Mouse (Mus musculus) limb, embryonic 15.5 days (tissue): ENCODE measurements around the gene Fam57a. TPM values are rescaled to one million over a fixed set of nuclear protein-coding genes. Genes with fewer than 3 reads are reported as not detected.

Experiments used
- ATAC-seq: fragments of 200-750 bp; cut with Nextera tagmentation; 2 replicates; pipeline ENCODE4 v1.8.0; 2017; ENCODE audit warnings: low read depth, moderate TSS enrichment; ENCODE audit not compliant: insufficient number of reproducible peaks, low FRiP score, low TSS enrichment
- H3K27ac ChIP-seq: fragments of 300-500 bp; sonication (generic); 2 replicates; pipeline ENCODE4 v1.5.1; 2015; ENCODE audit warnings: moderate library complexity, mild to moderate bottlenecking, inconsistent platforms
- H3K27me3 ChIP-seq: fragments of 300-500 bp; sonication (generic); 2 replicates; pipeline ENCODE4 v1.6.1; 2015; ENCODE audit warnings: inconsistent platforms
- H3K36me3 ChIP-seq: fragments of 300-500 bp; sonication (generic); 2 replicates; pipeline ENCODE4 v1.6.1; 2015; ENCODE audit warnings: inconsistent platforms
- H3K4me1 ChIP-seq: fragments of 300-500 bp; sonication (generic); 2 replicates; pipeline ENCODE4 v1.6.1; 2015; ENCODE audit warnings: inconsistent platforms
- H3K4me2 ChIP-seq: fragments of 300-500 bp; sonication (generic); 2 replicates; pipeline ENCODE4 v1.6.1; 2015; ENCODE audit warnings: mild to moderate bottlenecking, inconsistent platforms
- H3K4me3 ChIP-seq: fragments of 300-500 bp; sonication (generic); 2 replicates; pipeline ENCODE4 v1.5.1; 2015; ENCODE audit warnings: mild to moderate bottlenecking, inconsistent platforms
- H3K9ac ChIP-seq: fragments of 300-500 bp; sonication (generic); 2 replicates; pipeline ENCODE4 v1.6.1; 2015; ENCODE audit warnings: inconsistent platforms
- H3K9me3 ChIP-seq: fragments of 300-500 bp; sonication (generic); 2 replicates; pipeline ENCODE4 v1.6.1; 2016; ENCODE audit warnings: inconsistent platforms
- WGBS: fragments of 180-500 bp; shearing (Covaris S2); methylation state at CpG from one replicate; pipeline ENCODE4 v1.1.7; 2015; 5-methylcytosine and 5-hydroxymethylcytosine counted together
- polyA plus RNA-seq: library from polyadenylated mRNA; unstranded; fragments of >200 nt; fragmentation: Nextera tagmentation; extraction: Ambion mirVana; gene quantifications from 2 replicates; pipeline ENCODE4 v1.2.1, GENCODE M21; 2015

The Fam57a gene
- polyA plus RNA-seq = 98.1 and 106 TPM in 2 replicates

DNA sequence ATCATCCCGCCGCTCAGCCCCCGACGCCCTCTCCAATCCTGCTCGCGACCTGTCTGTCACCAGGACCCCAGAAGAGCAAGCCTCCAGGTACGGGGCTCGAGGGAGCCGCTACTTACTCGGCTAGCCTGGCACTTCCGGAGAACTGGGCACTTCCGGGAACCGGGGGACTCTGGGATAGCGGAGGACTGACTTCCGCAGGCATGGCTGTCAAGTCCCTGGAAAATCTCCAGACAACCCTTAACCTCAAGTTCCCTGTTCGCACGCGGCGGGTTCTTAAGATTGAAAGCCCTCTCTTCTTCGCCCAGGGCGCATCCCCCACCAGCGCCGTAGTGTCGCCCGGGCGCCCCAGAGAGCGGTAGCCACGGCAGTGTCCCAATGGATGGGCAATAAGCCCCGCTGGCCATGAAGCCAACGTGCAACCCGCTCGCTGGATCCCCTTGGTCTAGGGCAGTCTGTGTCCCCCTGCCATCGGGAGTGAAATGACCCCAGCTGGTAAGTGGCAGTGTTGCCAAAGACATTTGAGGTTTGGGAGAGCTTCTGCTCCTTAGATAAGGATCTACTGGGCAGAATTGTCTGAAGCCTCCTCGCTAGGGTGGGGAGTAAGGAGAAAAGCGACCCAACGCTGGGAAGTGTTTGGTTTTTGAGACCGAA lies at the start of gene Fam57a, which contains the start of gene Vps53:
TSS of gene Fam57a (plus strand) at position 177 of the 651 bp plus-strand sequence.
TSS of gene Vps53 (minus strand) at position 153 of the 651 bp plus-strand sequence.
- peak; percentile 78; the same call in 1 of the 2 replicates for ATAC-seq
- peak within 1 kb of the TSS; percentile 90 for H3K4me2 ChIP-seq
- H3K27me3 ChIP-seq = no peaks in the 10 kb centered on the region
- H3K9me3 ChIP-seq = no peaks in the 10 kb centered on the region
- peak within 1 kb of the TSS; percentile 94 for H3K4me3 ChIP-seq
- peaks cover 7% of the 10 kb centered on the region; the same call in 1 of the 2 replicates for H3K36me3 ChIP-seq
- under 1% methylated on average over 37 of the region's 37 CpGs for WGBS
- H3K27ac ChIP-seq = peak within 1 kb of the TSS; percentile 71
- H3K4me1 ChIP-seq = peaks cover 8% of the 10 kb centered on the region
- peak within 1 kb of the TSS; percentile 63 for H3K9ac ChIP-seq

DNA sequence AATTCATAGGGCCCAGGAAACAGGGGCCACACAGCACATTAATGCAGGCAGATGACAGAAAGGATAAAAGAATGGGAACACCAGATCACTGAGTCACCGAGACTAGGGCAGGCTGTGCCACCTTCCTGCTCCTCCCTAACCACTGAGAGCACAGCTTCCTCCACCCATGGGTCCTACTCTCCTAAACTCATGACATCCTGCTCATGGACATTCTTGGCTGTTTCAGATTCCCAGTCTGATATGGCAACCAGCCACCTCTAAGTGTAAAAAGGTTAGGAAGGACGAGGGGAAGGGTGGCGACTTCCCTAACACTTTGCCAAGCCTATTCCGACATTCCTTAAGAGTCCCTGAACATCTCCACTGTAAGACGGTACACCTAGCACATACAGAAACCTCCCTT lies 48.6 kb upstream of the Fam57a start:
- 79% methylated on average over 5 of the region's 5 CpGs for WGBS
- no peak for ATAC-seq
- no peak overlapping the region for H3K27ac ChIP-seq

DNA sequence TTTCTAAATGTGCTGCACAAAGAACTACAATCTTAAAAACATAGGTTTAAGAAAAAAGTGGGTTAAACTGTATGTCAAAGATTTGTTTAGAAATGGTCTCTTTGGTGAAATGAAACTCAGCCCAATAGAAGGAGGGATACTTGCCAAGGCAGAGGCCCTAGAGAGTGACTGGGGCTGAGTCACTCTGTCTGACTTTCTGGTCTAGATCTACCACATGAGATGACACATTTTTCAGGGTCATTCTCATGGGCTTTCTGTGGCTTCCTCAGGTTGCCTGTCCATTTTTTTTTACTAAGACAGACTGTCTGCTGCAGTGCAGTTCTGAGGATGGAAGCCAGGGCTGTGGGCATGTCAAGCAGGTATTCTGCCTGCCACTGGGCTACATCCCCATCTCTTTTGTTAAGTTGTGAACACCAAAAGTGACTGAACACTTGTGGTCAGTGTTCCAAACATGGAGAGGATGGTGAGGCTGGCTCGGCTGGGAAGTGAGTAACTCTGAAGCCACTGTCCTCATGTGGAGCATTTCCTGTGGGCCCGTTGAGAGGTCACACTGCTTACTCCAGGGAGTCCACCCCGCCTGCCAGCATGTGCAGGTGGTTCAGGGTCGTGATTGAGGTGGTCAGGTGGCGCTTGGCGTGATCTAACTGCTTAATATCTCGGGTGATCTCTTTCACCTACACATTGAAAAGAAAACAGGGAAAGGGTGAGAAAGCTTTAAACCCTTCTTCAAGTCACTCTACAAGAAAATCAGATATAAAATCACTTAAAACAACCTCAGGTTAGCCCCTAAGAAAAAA lies 43.6 kb upstream of the Fam57a start:
- Histone ChIP-seq H3K4me2 (no peak overlapping the region), H3K36me3 (peaks cover 40% of the 10 kb centered on the region), H3K9ac (no peak overlapping the region), H3K27me3 (no peaks in the 10 kb centered on the region), H3K9me3 (no peaks in the 10 kb centered on the region), H3K4me3 (no peak overlapping the region), H3K4me1 (no peaks in the 10 kb centered on the region), H3K27ac (no peak overlapping the region)
- WGBS = 84% methylated on average over 7 of the region's 7 CpGs
- no peak for ATAC-seq

More for the DNA sequence above, 48.6 kb upstream of the Fam57a start:
- H3K27me3 ChIP-seq = no peaks in the 10 kb centered on the region
- no peak overlapping the region for H3K4me3 ChIP-seq
- peaks cover 2% of the 10 kb centered on the region; the same call in 1 of the 2 replicates for H3K4me1 ChIP-seq
- H3K4me2 ChIP-seq = no peak overlapping the region
- H3K9me3 ChIP-seq = no peaks in the 10 kb centered on the region
- no peak overlapping the region for H3K9ac ChIP-seq
- peaks cover 30% of the 10 kb centered on the region for H3K36me3 ChIP-seq

DNA sequence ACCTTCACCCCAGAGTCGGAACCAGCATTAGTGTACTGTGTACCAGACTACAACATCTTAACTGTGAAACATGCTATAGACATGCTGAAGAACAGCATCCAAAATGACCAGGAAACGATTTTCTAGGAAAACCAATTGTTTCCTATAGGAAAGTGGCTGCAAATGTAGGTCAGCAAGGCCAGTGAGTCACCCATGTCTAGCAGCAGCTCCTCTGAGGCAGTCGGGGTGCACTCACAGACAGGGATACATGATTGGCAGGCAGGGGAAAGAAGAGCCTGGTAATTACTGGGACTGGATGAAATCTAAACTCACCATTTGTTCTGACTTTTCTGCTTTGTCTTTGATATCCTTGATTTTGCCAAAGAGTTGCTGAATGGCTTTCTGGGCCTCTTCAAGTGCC lies 41.5 kb upstream of the Fam57a start:
- H3K4me2 ChIP-seq = no peak overlapping the region
- no peaks in the 10 kb centered on the region for H3K9me3 ChIP-seq
- 85% methylated on average over 3 of the region's 3 CpGs for WGBS
- no peak overlapping the region for H3K27ac ChIP-seq
- H3K9ac ChIP-seq = no peak overlapping the region
- peaks cover 37% of the 10 kb centered on the region for H3K36me3 ChIP-seq
- no peak for ATAC-seq
- no peak overlapping the region for H3K4me3 ChIP-seq
- no peaks in the 10 kb centered on the region for H3K27me3 ChIP-seq
- H3K4me1 ChIP-seq = no peaks in the 10 kb centered on the region

DNA sequence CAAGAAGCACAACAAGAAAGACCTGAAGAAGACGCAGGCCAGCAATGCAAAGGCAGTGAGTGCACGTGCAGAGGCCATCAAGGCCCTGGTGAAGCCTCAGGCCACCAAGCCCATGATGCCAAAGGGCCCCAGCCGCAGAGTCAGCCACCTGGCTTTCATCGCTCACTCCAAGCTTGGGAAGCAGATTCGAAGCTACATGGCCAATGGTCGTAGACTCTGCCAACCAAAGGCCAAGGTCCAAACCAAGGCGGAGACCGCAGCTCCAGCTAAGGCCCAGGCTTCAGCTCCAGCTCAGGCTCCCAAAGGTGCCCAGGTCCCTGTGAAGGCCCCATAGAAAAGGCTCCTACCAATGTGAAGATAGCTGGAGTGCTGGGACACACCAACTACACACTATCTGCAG lies 35.1 kb upstream of the Fam57a start:
- WGBS = 95% methylated on average over 8 of the region's 8 CpGs
- Histone ChIP-seq H3K4me1 (peaks cover 22% of the 10 kb centered on the region), H3K9me3 (no peaks in the 10 kb centered on the region), H3K9ac (no peak overlapping the region), H3K27me3 (no peaks in the 10 kb centered on the region), H3K4me3 (no peak overlapping the region), H3K36me3 (peaks cover 5% of the 10 kb centered on the region; the same call in 1 of the 2 replicates), H3K4me2 (no peak overlapping the region), H3K27ac (no peak overlapping the region)
- ATAC-seq = no peak

DNA sequence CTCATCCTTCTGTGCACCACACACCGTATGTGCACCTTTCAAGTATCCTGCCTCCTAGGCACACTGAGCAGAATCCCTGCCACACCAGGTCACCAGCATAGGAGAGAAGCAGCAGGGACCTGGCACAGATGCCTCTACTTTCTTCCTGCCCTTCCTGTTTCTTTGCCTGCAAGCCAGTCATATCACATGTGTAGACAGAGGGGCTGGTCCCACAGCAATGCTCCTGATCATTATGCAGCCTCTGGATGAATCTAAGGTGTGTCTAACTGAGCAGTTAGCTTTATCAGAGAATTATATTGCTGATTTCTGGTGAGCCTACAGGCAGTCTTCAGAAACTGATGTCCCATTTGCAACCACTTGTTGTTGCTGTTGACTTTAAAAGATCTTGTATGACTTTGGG lies 34.3 kb upstream of the Fam57a start:
- no peak overlapping the region for H3K27ac ChIP-seq
- H3K27me3 ChIP-seq = no peaks in the 10 kb centered on the region
- WGBS = 93% methylated on average over 1 of the region's 1 CpGs

DNA sequence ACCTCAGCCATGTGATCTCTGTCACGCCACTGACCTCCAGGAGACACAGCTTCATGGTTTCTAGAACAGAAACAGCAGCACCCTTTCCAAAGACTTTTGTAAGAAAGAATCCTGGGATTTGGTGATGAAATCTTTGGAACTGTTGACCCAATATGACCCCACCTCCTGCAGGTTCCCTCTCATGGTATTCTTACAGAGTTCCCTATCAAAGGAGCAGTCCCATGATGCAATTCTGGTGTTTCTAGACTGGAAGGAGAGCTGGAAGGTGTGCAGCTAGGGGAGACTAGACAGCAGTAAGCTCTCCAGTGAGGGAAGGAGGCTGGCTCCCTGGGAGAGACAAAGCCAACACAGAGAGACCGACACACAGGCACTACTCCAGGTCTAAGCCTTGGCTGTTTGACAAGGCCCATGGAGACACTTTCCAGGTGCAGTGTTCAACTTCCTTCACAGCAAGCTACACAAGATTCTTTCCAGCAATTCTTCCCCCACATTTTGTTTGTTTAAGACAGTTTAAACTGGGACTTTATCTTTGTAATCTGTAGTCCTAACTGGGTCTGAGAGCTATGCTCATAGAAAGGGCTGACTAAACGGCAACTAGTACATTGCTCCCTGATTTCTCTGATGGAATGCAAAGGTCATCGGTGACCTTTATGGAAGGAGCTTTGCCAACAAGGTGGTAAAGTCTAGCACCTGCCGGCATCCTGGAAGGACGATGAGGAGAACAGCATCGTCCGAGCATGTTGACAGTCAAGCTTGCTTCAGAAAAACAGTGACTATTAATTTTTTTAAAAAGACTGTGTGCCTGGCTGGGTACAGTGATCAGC lies 33.1 kb upstream of the Fam57a start:
- H3K9me3 ChIP-seq = no peaks in the 10 kb centered on the region
- H3K4me2 ChIP-seq = no peak overlapping the region
- H3K4me1 ChIP-seq = peaks cover 24% of the 10 kb centered on the region
- H3K27ac ChIP-seq = no peak overlapping the region
- H3K9ac ChIP-seq = no peak overlapping the region
- ATAC-seq = no peak
- H3K27me3 ChIP-seq = no peaks in the 10 kb centered on the region
- no peak overlapping the region for H3K4me3 ChIP-seq
- H3K36me3 ChIP-seq = peaks cover 5% of the 10 kb centered on the region; the same call in 1 of the 2 replicates
- WGBS = 87% methylated on average over 8 of the region's 8 CpGs

More for the DNA sequence above, 34.3 kb upstream of the Fam57a start:
- ATAC-seq = no peak
- Histone ChIP-seq H3K4me2 (no peak overlapping the region), H3K9ac (no peak overlapping the region), H3K4me3 (no peak overlapping the region), H3K9me3 (no peaks in the 10 kb centered on the region), H3K36me3 (peaks cover 5% of the 10 kb centered on the region; the same call in 1 of the 2 replicates), H3K4me1 (peaks cover 24% of the 10 kb centered on the region)

DNA sequence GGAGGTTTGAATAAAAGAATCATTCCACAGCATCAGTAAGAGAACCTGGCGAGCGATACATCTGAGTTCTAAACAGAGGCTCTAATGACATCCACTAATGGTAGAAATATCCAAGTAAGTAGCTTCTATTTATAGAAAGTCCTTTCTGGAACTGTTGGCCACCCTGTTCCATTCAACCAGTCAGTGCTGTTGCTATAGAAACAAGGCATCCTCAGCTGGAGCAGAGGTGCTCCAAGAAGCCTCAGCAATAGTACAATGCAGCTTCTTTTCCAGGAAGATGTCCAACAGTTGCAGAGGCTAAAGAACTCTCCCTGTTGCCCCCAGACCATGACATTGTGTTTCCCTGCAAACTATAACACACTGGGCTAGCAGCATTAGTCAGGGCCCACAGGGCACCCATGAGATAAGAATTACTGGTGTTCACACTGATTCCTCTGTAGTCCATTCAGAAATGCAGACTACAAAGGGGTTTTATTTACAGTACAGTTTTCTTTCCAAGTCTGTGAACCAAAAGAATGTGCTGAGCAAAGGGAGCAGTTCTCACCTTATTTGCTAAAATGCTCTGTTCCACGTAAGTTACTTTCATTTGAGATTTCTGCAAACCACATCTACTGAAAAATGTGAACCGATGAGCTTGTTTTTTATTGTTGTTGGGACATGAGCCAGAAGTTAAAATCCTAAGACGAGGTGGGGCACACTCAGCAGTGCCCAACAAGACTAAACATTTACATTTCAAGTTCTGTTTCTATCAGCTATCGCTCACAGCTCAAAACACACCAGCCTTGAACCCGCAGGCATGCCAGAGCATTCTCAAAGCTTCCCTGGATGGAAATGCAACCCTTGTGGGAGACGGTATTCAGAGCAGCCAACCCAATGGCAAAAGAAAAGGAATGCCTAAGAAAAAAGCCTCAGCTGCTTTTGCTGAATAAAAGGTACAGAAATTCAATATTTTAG lies 31.1 kb upstream of the Fam57a start:
- no peak overlapping the region for H3K4me3 ChIP-seq
- H3K9ac ChIP-seq = no peak overlapping the region
- H3K4me1 ChIP-seq = peaks cover 24% of the 10 kb centered on the region
- H3K4me2 ChIP-seq = no peak overlapping the region
- ATAC-seq = no peak
- no peaks in the 10 kb centered on the region for H3K9me3 ChIP-seq
- WGBS = 50% methylated on average over 8 of the region's 8 CpGs
- H3K36me3 ChIP-seq = peaks cover 9% of the 10 kb centered on the region; the same call in 1 of the 2 replicates
- peak overlapping the region; percentile 77 for H3K27ac ChIP-seq
- H3K27me3 ChIP-seq = no peaks in the 10 kb centered on the region

DNA sequence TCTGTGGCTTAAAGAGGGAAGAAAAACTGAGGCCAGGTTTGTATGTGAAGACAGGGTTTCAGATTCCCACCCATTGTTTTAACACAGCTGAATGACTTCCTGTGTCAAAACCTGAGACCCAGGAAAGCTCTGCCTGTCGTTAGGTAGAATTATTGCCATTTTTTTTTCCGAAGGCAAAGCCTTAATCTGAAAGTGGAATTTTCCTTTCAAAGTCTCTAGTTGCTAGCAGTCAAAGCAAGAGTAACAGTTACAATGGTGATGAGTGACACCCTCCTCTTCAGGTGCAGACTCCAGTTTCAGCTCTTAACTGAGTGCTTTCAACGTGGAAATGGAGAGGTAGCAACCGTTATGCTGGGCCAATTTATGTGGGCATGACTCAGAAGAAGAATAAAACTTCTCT lies 28.5 kb upstream of the Fam57a start:
- Histone ChIP-seq H3K4me1 (peaks cover 24% of the 10 kb centered on the region), H3K4me2 (no peak overlapping the region), H3K27me3 (no peaks in the 10 kb centered on the region), H3K4me3 (no peak overlapping the region), H3K9me3 (no peaks in the 10 kb centered on the region), H3K36me3 (0 out of 2 replicates have a peak, but pooled peaks cover 17% of the 10 kb centered on the region), H3K9ac (no peak overlapping the region), H3K27ac (no peak overlapping the region)
- no peak for ATAC-seq
- WGBS = 33% methylated on average over 4 of the region's 4 CpGs

DNA sequence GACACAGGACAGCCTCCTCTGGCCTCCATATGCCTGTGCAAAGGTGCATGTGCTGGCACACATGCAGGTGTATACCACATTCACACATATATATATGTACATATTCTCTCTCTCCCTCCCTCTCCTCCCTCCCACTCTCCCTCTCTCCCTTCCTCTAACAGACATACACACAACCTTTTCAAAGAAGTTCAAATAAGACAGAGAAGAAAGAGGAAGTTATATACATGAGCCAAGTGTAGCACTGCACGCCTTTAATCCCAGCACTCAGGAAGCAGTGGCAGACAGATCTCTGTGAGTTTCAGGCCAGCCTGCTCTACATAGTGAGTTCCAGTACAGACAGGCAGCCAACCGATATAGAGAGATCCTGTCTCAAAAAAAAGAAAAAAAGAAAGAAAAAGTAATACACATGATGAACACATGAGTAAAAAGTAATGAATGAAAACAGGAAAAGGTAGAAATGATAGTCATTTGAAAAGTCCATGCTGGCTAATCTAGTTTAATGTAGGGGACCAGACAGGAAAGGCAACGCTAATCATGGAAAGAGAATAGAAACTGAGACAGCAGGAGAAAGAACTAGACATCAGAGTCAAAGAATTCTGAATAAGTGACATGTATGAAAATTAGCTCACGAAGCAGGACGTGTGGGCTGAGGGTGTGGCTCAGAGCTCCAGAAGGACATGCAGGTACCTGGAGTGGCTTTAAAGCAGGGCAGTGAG lies 26.1 kb upstream of the Fam57a start:
- no peak overlapping the region for H3K4me2 ChIP-seq
- no peak for ATAC-seq
- H3K9me3 ChIP-seq = no peaks in the 10 kb centered on the region
- no peaks in the 10 kb centered on the region for H3K27me3 ChIP-seq
- no peak overlapping the region for H3K9ac ChIP-seq
- WGBS = 81% methylated on average over 5 of the region's 5 CpGs
- peaks cover 11% of the 10 kb centered on the region for H3K4me1 ChIP-seq
- H3K4me3 ChIP-seq = no peak overlapping the region
- H3K27ac ChIP-seq = no peak overlapping the region
- H3K36me3 ChIP-seq = 0 out of 2 replicates have a peak, but pooled peaks cover 20% of the 10 kb centered on the region
